Comparison of ENCODE assay signal across 19 mouse cellular contexts in genomic region chr15:82017461-82017860, GRCm38 (mm10). TPM values are rescaled to one million over a fixed set of nuclear protein-coding genes. Genes with fewer than 3 reads are reported as not detected.
DNase-seq lines count a peak whose midpoint lies in the region; ATAC-seq and TF ChIP-seq lines count a peak whose summit lies in the region.
"Had no signal": no experiment of that assay in that cellular context is flagged by ENCODE, and none has a peak within 500 bp of the region (broad histone marks: within the 10 kb centered on the region; RNA-seq: fewer than 3 reads in every experiment).

No protein-coding gene starts in this region.

- TF ChIP-seq POLR2A in myocyte (IDR thresholded peaks at IDR 0.05; ENCODE audit: insufficient read length, low read depth) = no peak

- H3ac ChIP-seq in myocyte (ENCODE audit: control insufficient read depth, insufficient read length) = no peak overlapping the region

- H3K36me3 ChIP-seq in heart, embryonic 16.5 days (ENCODE audit: control insufficient read depth, insufficient read depth) = peaks cover 15% of the 10 kb centered on the region
- H3K36me3 ChIP-seq in midbrain, embryonic 11.5 days (ENCODE audit: control insufficient read depth, insufficient read depth, low read length) = peaks cover under 1% of the 10 kb centered on the region; the same call in 1 of the 2 replicates
- H3K36me3 ChIP-seq in midbrain, embryonic 16.5 days (ENCODE audit: control insufficient read depth, insufficient read depth, low read length) = peaks cover 5% of the 10 kb centered on the region; the same call in 1 of the 2 replicates
- H3K36me3 ChIP-seq in embryonic facial prominence, embryonic 13.5 days = peaks cover 30% of the 10 kb centered on the region
- peaks cover 19% of the 10 kb centered on the region for H3K36me3 ChIP-seq in myocyte (ENCODE audit: control insufficient read depth, insufficient read depth)

- WGBS in heart, embryonic 16.5 days = 70% methylated on average over 4 of the region's 4 CpGs
- 82% methylated on average over 4 of the region's 4 CpGs for WGBS in midbrain, embryonic 11.5 days
- 71% methylated on average over 4 of the region's 4 CpGs for WGBS in midbrain, embryonic 16.5 days
- 74% methylated on average over 4 of the region's 4 CpGs for WGBS in embryonic facial prominence, embryonic 13.5 days

- H3K4me3 ChIP-seq in heart, embryonic 16.5 days (ENCODE audit: low read length) = peak overlapping the region; percentile 2; the same call in 1 of the 2 replicates
- H3K4me3 ChIP-seq in midbrain, embryonic 11.5 days (ENCODE audit: low read depth, low read length) = no peak overlapping the region
- no peak overlapping the region for H3K4me3 ChIP-seq in midbrain, embryonic 16.5 days (ENCODE audit: low read depth, low read length)
- peak overlapping the region; percentile 12; the same call in 1 of the 2 replicates for H3K4me3 ChIP-seq in embryonic facial prominence, embryonic 13.5 days
- peak overlapping the region; percentile 80 for H3K4me3 ChIP-seq in myocyte

- H3K4me2 ChIP-seq in heart, embryonic 16.5 days (ENCODE audit: low read depth, low read length) = no peak overlapping the region
- H3K4me2 ChIP-seq in midbrain, embryonic 11.5 days = no peak overlapping the region
- no peak overlapping the region; the same call in 1 of the 2 replicates for H3K4me2 ChIP-seq in midbrain, embryonic 16.5 days (ENCODE audit: low read length)
- H3K4me2 ChIP-seq in embryonic facial prominence, embryonic 13.5 days = peak overlapping the region; percentile 32; the same call in 1 of the 2 replicates
- no peak overlapping the region for H3K4me2 ChIP-seq in myocyte (ENCODE audit: low read depth)

- H3K9me3 ChIP-seq in heart, embryonic 16.5 days (replicated peaks; ENCODE audit: control insufficient read depth, low read length) = no peaks in the 10 kb centered on the region; the same call in 1 of the 2 replicates
- H3K9me3 ChIP-seq in midbrain, embryonic 11.5 days (ENCODE audit: control insufficient read depth, low read length) = no peaks in the 10 kb centered on the region
- no peaks in the 10 kb centered on the region for H3K9me3 ChIP-seq in midbrain, embryonic 16.5 days (replicated peaks; ENCODE audit: control insufficient read depth, low read length, poor library complexity, severe bottlenecking)
- no peaks in the 10 kb centered on the region for H3K9me3 ChIP-seq in embryonic facial prominence, embryonic 13.5 days
- H3K9me3 ChIP-seq: limb, embryonic 15.5 days had no signal

- no peak overlapping the region for H3K9ac ChIP-seq in heart, embryonic 16.5 days (ENCODE audit: low read length)
- H3K9ac ChIP-seq in midbrain, embryonic 11.5 days (ENCODE audit: low read length) = no peak overlapping the region
- no peak overlapping the region for H3K9ac ChIP-seq in midbrain, embryonic 16.5 days (ENCODE audit: low read depth, low read length)
- no peak overlapping the region for H3K9ac ChIP-seq in embryonic facial prominence, embryonic 13.5 days

- no peak for ATAC-seq in heart, embryonic 16.5 days (replicated peaks; ENCODE audit: extremely low read depth, insufficient read depth, low FRiP score)
- no peak for ATAC-seq in midbrain, embryonic 11.5 days (ENCODE audit: low FRiP score)
- ATAC-seq in midbrain, embryonic 16.5 days = no peak
- no peak for ATAC-seq in embryonic facial prominence, embryonic 13.5 days (ENCODE audit: insufficient number of reproducible peaks, insufficient read depth, low FRiP score, low TSS enrichment, low read depth)

- no peak overlapping the region for H3K27ac ChIP-seq in heart, embryonic 16.5 days (ENCODE audit: low read length)
- no peak overlapping the region for H3K27ac ChIP-seq in midbrain, embryonic 11.5 days (ENCODE audit: low read depth, low read length)
- no peak overlapping the region for H3K27ac ChIP-seq in midbrain, embryonic 16.5 days (ENCODE audit: low read length)
- H3K27ac ChIP-seq in embryonic facial prominence, embryonic 13.5 days = no peak overlapping the region

- no peak for DNase-seq in heart, postnatal 4 days
- peak; percentile 61 for DNase-seq in midbrain, embryonic 11.5 days (ENCODE audit: low spot score, missing footprints)
- no peak for DNase-seq in urinary bladder, adult 2 months (ENCODE audit: low spot score)
- DNase-seq in spleen, adult 18-20 months = no peak
- DNase-seq: cerebellum, adult 2 months; embryo, embryonic 11 days; gastrocnemius, postnatal 14 days; kidney, adult 11 months had no signal

- no peaks in the 10 kb centered on the region for H3K27me3 ChIP-seq in heart, embryonic 16.5 days (ENCODE audit: control insufficient read depth, insufficient read depth, low read length)
- no peaks in the 10 kb centered on the region for H3K27me3 ChIP-seq in midbrain, embryonic 11.5 days (ENCODE audit: control insufficient read depth, insufficient read depth, low read length)
- H3K27me3 ChIP-seq in midbrain, embryonic 16.5 days (ENCODE audit: control insufficient read depth, insufficient read depth, low read depth, low read length) = no peaks in the 10 kb centered on the region
- H3K27me3 ChIP-seq in embryonic facial prominence, embryonic 13.5 days = no peaks in the 10 kb centered on the region
- H3K27me3 ChIP-seq in myocyte (ENCODE audit: control insufficient read depth, insufficient read depth, insufficient read length) = no peaks in the 10 kb centered on the region
- H3K27me3 ChIP-seq: limb, embryonic 15.5 days had no signal

- H3K79me2 ChIP-seq in myocyte (ENCODE audit: control insufficient read depth, insufficient read depth) = peaks cover 24% of the 10 kb centered on the region

- H3K4me1 ChIP-seq in heart, embryonic 16.5 days (ENCODE audit: control insufficient read depth, insufficient read depth, low read length) = peaks cover 16% of the 10 kb centered on the region
- peaks cover 14% of the 10 kb centered on the region; the same call in 1 of the 2 replicates for H3K4me1 ChIP-seq in midbrain, embryonic 11.5 days (ENCODE audit: control insufficient read depth, insufficient read depth, low read length)
- H3K4me1 ChIP-seq in midbrain, embryonic 16.5 days (ENCODE audit: control insufficient read depth, insufficient read depth, low read length) = peaks cover 19% of the 10 kb centered on the region
- peaks cover 15% of the 10 kb centered on the region for H3K4me1 ChIP-seq in embryonic facial prominence, embryonic 13.5 days

TF ChIP-seq in myocyte, 11 proteins besides CTCF, POLR2A, EP300 and RAD21 (continues in another document):
- TF ChIP-seq MYOG (IDR thresholded peaks at IDR 0.05; ENCODE audit: control insufficient read depth in 1 of 3, insufficient read depth in 1 of 3, insufficient read length in 2 of 3, low read depth in 2 of 3) = no peak
- TF ChIP-seq TCF3 (IDR thresholded peaks at IDR 0.05; ENCODE audit: insufficient read length, low read depth) = no peak
- no peak for TF ChIP-seq SRF (IDR thresholded peaks at IDR 0.05; ENCODE audit: control insufficient read depth, insufficient read length, low read depth)
- no peak for TF ChIP-seq E2F4 (IDR thresholded peaks at IDR 0.05; ENCODE audit: insufficient read depth)

RNA-seq across cellular contexts. Expression of gene Desi1, which starts 16.2 kb away (rescaled TPM):
- 22.4 and 37.4 TPM in 2 replicates for polyA plus RNA-seq in heart, embryonic 16.5 days (2015; fragmentation: Nextera tagmentation; extraction: Ambion mirVana)
- total RNA-seq in heart, postnatal 4 days (2021) = 10 to 100 TPM; 27.1 to 27.4 TPM
- 33.7 and 37.8 TPM in 2 replicates for polyA plus RNA-seq in midbrain, embryonic 11.5 days (2014; fragmentation: Nextera tagmentation; extraction: Ambion mirVana)
- polyA plus RNA-seq in midbrain, embryonic 16.5 days (2015; fragmentation: Nextera tagmentation; extraction: Ambion mirVana) = 46.4 and 47.2 TPM in 2 replicates
- 25.8 and 28.6 TPM in 2 replicates for polyA plus RNA-seq in embryonic facial prominence, embryonic 13.5 days (2015; fragmentation: Nextera tagmentation; extraction: Ambion mirVana)
- 47.6 TPM for polyA plus RNA-seq in myocyte (2012; fragmentation: generic; extraction: Trizol)
- 19.5 and 21.7 TPM in 2 replicates for polyA plus RNA-seq in urinary bladder, adult 2 months (2012; rRNA removed)

RNA-seq across cellular contexts. Expression of gene Xrcc6, which starts 29.8 kb away (rescaled TPM):
- polyA plus RNA-seq in heart, embryonic 16.5 days (2015; fragmentation: Nextera tagmentation; extraction: Ambion mirVana) = 76.8 and 113 TPM in 2 replicates
- total RNA-seq in heart, postnatal 4 days (2021) = 10 to 100 TPM; 26.6 to 27.4 TPM
- 58.4 and 62.2 TPM in 2 replicates for polyA plus RNA-seq in midbrain, embryonic 11.5 days (2014; fragmentation: Nextera tagmentation; extraction: Ambion mirVana)
- polyA plus RNA-seq in midbrain, embryonic 16.5 days (2015; fragmentation: Nextera tagmentation; extraction: Ambion mirVana) = 36.5 and 37.3 TPM in 2 replicates
- polyA plus RNA-seq in embryonic facial prominence, embryonic 13.5 days (2015; fragmentation: Nextera tagmentation; extraction: Ambion mirVana) = 92.3 and 98.2 TPM in 2 replicates
- polyA plus RNA-seq in myocyte (2012; fragmentation: generic; extraction: Trizol) = 46.3 TPM
- polyA plus RNA-seq in urinary bladder, adult 2 months (2012; rRNA removed) = 18.3 and 20.4 TPM in 2 replicates

RNA-seq across cellular contexts. Expression of gene Snu13, which starts 29.9 kb away (rescaled TPM):
- 174 and 210 TPM in 2 replicates for polyA plus RNA-seq in heart, embryonic 16.5 days (2015; fragmentation: Nextera tagmentation; extraction: Ambion mirVana)
- 10 to 100 TPM; 63.4 to 69.5 TPM for total RNA-seq in heart, postnatal 4 days (2021)
- 275 and 283 TPM in 2 replicates for polyA plus RNA-seq in midbrain, embryonic 11.5 days (2014; fragmentation: Nextera tagmentation; extraction: Ambion mirVana)
- 217 and 249 TPM in 2 replicates for polyA plus RNA-seq in midbrain, embryonic 16.5 days (2015; fragmentation: Nextera tagmentation; extraction: Ambion mirVana)
- polyA plus RNA-seq in embryonic facial prominence, embryonic 13.5 days (2015; fragmentation: Nextera tagmentation; extraction: Ambion mirVana) = 281 and 331 TPM in 2 replicates
- polyA plus RNA-seq in myocyte (2012; fragmentation: generic; extraction: Trizol) = 129 TPM
- polyA plus RNA-seq in urinary bladder, adult 2 months (2012; rRNA removed) = 77.9 and 79.0 TPM in 2 replicates

RNA-seq across cellular contexts. Expression of gene 1700029P11Rik, which starts 37.1 kb away (rescaled TPM):
- polyA plus RNA-seq in heart, embryonic 16.5 days (2015; fragmentation: Nextera tagmentation; extraction: Ambion mirVana) = not detected in 2 replicates
- total RNA-seq in heart, postnatal 4 days (2021) = not detected
- polyA plus RNA-seq in midbrain, embryonic 11.5 days (2014; fragmentation: Nextera tagmentation; extraction: Ambion mirVana) = not detected in 2 replicates
- polyA plus RNA-seq in midbrain, embryonic 16.5 days (2015; fragmentation: Nextera tagmentation; extraction: Ambion mirVana) = not detected in 2 replicates
- polyA plus RNA-seq in embryonic facial prominence, embryonic 13.5 days (2015; fragmentation: Nextera tagmentation; extraction: Ambion mirVana) = not detected in 2 replicates
- not detected for polyA plus RNA-seq in myocyte (2012; fragmentation: generic; extraction: Trizol)
- not detected in 2 replicates for polyA plus RNA-seq in urinary bladder, adult 2 months (2012; rRNA removed)
- total RNA-seq: gastrocnemius, postnatal 14 days; left cerebral cortex, adult 18-20 months; megakaryocyte progenitor cell, adult 5-6 weeks had no signal
- polyA plus RNA-seq: cerebellum, adult 2 months; forebrain, embryonic 11.5 days; heart, embryonic 14.5 days; large intestine, adult 2 months; limb, embryonic 15.5 days; stomach, embryonic 14.5 days had no signal

RNA-seq across cellular contexts. Expression of gene 4930407I10Rik, which starts 41.5 kb away (rescaled TPM):
- polyA plus RNA-seq in heart, embryonic 16.5 days (2015; fragmentation: Nextera tagmentation; extraction: Ambion mirVana) = not detected in 2 replicates
- not detected for total RNA-seq in heart, postnatal 4 days (2021)
- not detected in 2 replicates for polyA plus RNA-seq in midbrain, embryonic 11.5 days (2014; fragmentation: Nextera tagmentation; extraction: Ambion mirVana)
- not detected in 2 replicates for polyA plus RNA-seq in midbrain, embryonic 16.5 days (2015; fragmentation: Nextera tagmentation; extraction: Ambion mirVana)
- polyA plus RNA-seq in embryonic facial prominence, embryonic 13.5 days (2015; fragmentation: Nextera tagmentation; extraction: Ambion mirVana) = 0.08 TPM in 1 of 2 replicates, not detected in the other
- not detected for polyA plus RNA-seq in myocyte (2012; fragmentation: generic; extraction: Trizol)
- polyA plus RNA-seq in urinary bladder, adult 2 months (2012; rRNA removed) = not detected in 2 replicates
- total RNA-seq: gastrocnemius, postnatal 14 days; left cerebral cortex, adult 18-20 months; megakaryocyte progenitor cell, adult 5-6 weeks had no signal
- polyA plus RNA-seq: cerebellum, adult 2 months; forebrain, embryonic 11.5 days; heart, embryonic 14.5 days; large intestine, adult 2 months; limb, embryonic 15.5 days; stomach, embryonic 14.5 days had no signal

Comparison
In these comparisons a context has a peak if more than half of its experiments do, and no peak if none do; other contexts are left out.
1. H3K4me3 ChIP-seq: peak in heart, embryonic 16.5 days (single experiment), embryonic facial prominence, embryonic 13.5 days (single experiment) and myocyte (single experiment); none in midbrain, embryonic 11.5 days (single experiment) and midbrain, embryonic 16.5 days (single experiment).